Mouse (Mus musculus): ENCODE measurements around the gene Gtpbp6.

DNA sequence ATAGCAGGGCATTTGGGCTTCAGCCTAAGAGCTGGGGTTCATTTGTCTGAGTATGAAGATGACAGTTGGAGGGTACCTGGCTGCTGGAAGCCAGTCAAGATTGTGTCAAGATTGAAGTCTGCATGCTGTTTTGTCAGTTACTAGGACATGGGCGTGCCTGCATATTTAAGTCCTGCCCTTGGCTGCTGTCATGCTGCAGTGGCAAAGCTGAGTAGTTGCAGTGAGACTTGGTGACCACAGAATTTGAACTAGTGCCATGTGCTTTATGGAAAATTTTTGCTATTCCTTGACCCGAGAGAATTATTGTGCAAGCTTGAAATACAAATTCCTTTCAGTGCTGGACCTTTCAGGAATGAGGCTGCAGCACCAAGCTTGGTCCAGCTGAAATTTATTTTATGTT is 34.3 kb upstream of the Gtpbp6 start:
- TF ChIP-seq CTCF (IDR thresholded peaks at IDR 0.05; ENCODE audit: low read depth), result no peak
- no peak for TF ChIP-seq EP300 (optimal IDR thresholded peaks at IDR 0.05)

Data from stomach, postnatal 0 days (tissue).